Mouse (Mus musculus) CH12.LX (cell line): ENCODE results near the gene Gstp1.

ENCODE experiments used
- CTCF ChIP-seq, 2 experiments: IDR thresholded peaks in 1 of 2; conservative IDR thresholded peaks in 1 of 2; 2 replicates each; pipeline ENCODE4 v1.5.1; 2011 to 2012; ENCODE audit warnings: low read depth in 2 of 2, low read length in 2 of 2, improper control_type of control experiment in 1 of 2, inconsistent platforms in 1 of 2, mild to moderate bottlenecking in 1 of 2, moderate library complexity in 1 of 2
- MAX ChIP-seq: IDR thresholded peaks from 2 replicates; pipeline ENCODE4 v1.6.1; 2011; ENCODE audit warnings: low read length, improper control_type of control experiment
- MAZ ChIP-seq: IDR thresholded peaks from 2 replicates; pipeline ENCODE4 v1.6.1; 2012; ENCODE audit warnings: low read depth, mild to moderate bottlenecking, inconsistent platforms, low read length, improper control_type of control experiment, moderate library complexity
- NRF1 ChIP-seq: IDR thresholded peaks from 2 replicates; pipeline ENCODE4 v1.6.1; 2014; ENCODE audit warnings: low read depth, mild to moderate bottlenecking, inconsistent platforms, low read length, improper control_type of control experiment, moderate library complexity
- POLR2AphosphoS2 ChIP-seq: IDR thresholded peaks from 2 replicates; pipeline ENCODE4 v1.6.1; 2011; ENCODE audit warnings: low read depth, low read length, improper control_type of control experiment
- RCOR1 ChIP-seq: conservative IDR thresholded peaks from 2 replicates; pipeline ENCODE4 v1.6.1; 2012; ENCODE audit warnings: low read depth, mild to moderate bottlenecking, inconsistent platforms, low read length, improper control_type of control experiment
- USF2 ChIP-seq: conservative IDR thresholded peaks from 2 replicates; pipeline ENCODE4 v1.6.1; 2011; ENCODE audit warnings: low read depth, low read length, improper control_type of control experiment

GRCm38 (mm10) chr19:4000119-4000900 lies 37.5 kb downstream of the Gstp1 start, which contains the start of the genes Nudt8 and Gm49405:
- TF ChIP-seq USF2 (no peak), RCOR1 (0 out of 2 replicates have a peak, but pooled peaks have one; percentile 38), CTCF (conservative IDR thresholded peaks at IDR 0.05 in 1 of 2, IDR thresholded peaks at IDR 0.05 in 1 of 2; ENCODE audit: low read depth in 2 of 2, low read length in 2 of 2) (peak; percentile 44 to 83; a peak in 3 of 4 replicates), MAX (peak; percentile 51; the same call in 1 of the 2 replicates), POLR2AphosphoS2 (peak; percentile 90), NRF1 (peak; percentile 88), MAZ (peak; percentile 39; the same call in 1 of the 2 replicates)
